Mouse (Mus musculus) C2C12 (cell line): Measurements from ENCODE around the gene Anapc5. TPM values are rescaled to one million over a fixed set of nuclear protein-coding genes. Genes with fewer than 3 reads are reported as not detected.

Experiments used
- H3K27me3 ChIP-seq: one replicate; pipeline ENCODE4 v1.6.1; 2011; ENCODE audit not compliant: control insufficient read depth, insufficient read depth, insufficient read length
- H3K36me3 ChIP-seq: one replicate; pipeline ENCODE4 v1.6.1; 2011; ENCODE audit not compliant: control insufficient read depth, insufficient read depth
- H3K4me3 ChIP-seq: one replicate; pipeline ENCODE4 v1.5.1; 2011; ENCODE audit warnings: mild to moderate bottlenecking, control low read depth; ENCODE audit not compliant: poor library complexity, insufficient read depth, severe bottlenecking
- H3K79me2 ChIP-seq: one replicate; pipeline ENCODE4 v1.6.1; 2011; ENCODE audit not compliant: control insufficient read depth, insufficient read depth
- H3K79me3 ChIP-seq: one replicate; pipeline ENCODE4 v1.6.1; 2011; ENCODE audit warnings: low read depth, control low read depth
- H3ac ChIP-seq: one replicate; pipeline ENCODE3; 2011; ENCODE audit warnings: low read depth; ENCODE audit not compliant: control insufficient read depth, insufficient read length
- CEBPB ChIP-seq: IDR thresholded peaks from one replicate; pipeline ENCODE4 v1.6.1; 2011; ENCODE audit warnings: low read depth, mild to moderate bottlenecking, control low read depth, moderate library complexity
- CTCF ChIP-seq: IDR thresholded peaks from one replicate; pipeline ENCODE4 v1.5.1; 2011; ENCODE audit not compliant: control insufficient read depth, insufficient read depth, insufficient read length
- FOSL1 ChIP-seq: IDR thresholded peaks from one replicate; pipeline ENCODE4 v1.8.0; 2011; ENCODE audit warnings: mild to moderate bottlenecking, low read length; ENCODE audit not compliant: poor library complexity, insufficient read depth, severe bottlenecking
- MAX ChIP-seq: IDR thresholded peaks from one replicate; pipeline ENCODE4 v1.6.1; 2011; ENCODE audit warnings: mild to moderate bottlenecking, control low read depth
- MYOD1 ChIP-seq: IDR thresholded peaks from one replicate; pipeline ENCODE4 v1.6.1; 2011; ENCODE audit warnings: low read depth; ENCODE audit not compliant: control insufficient read depth, insufficient read length
- MYOG ChIP-seq: IDR thresholded peaks from one replicate; pipeline ENCODE4 v1.6.1; 2011; ENCODE audit not compliant: control insufficient read depth, insufficient read length; ENCODE audit errors: extremely low read depth
- USF1 ChIP-seq: IDR thresholded peaks from one replicate; pipeline ENCODE4 v1.6.1; 2011; ENCODE audit warnings: low read depth, mild to moderate bottlenecking, control low read depth, moderate library complexity
- polyA plus RNA-seq: library from polyadenylated mRNA; unstranded; fragments of >200 nt; fragmentation: generic; extraction: Trizol; gene quantifications from one replicate; pipeline ENCODE4 v1.2.1, GENCODE M21; 2012; ENCODE audit warnings: missing spikeins

The Anapc5 gene
- polyA plus RNA-seq, 1 experiment, result 223 TPM

GRCm38 (mm10) chr5:122824450-122824849, 3.3 kb upstream of the Anapc5 start:
- Histone ChIP-seq H3K4me3 (no peak overlapping the region), H3K27me3 (no peaks in the 10 kb centered on the region), H3K79me3 (peaks cover 10% of the 10 kb centered on the region), H3K36me3 (peaks cover 2% of the 10 kb centered on the region), H3K79me2 (peaks cover 11% of the 10 kb centered on the region), H3ac (no peak overlapping the region)
- TF ChIP-seq CTCF (no peak), MYOG (no peak), CEBPB (no peak)

DNA sequence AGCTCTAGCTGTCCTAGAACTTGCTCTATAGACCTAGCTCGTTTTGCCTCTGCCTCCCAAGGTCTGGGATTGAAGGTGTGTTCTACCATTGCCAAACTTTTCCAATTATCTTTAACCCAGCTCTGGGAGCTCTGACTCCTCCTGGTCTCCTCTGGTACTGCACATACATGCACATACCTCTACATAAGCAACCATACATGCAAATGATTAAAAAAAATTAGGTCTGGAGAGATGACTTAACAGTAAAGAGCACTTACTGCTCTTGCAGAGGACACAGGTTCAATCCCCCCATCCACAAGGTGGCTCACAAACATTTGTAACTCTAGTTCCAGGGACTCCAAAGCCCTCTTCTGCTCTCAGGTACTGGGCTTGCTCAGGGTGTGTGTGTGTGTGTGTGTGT, 2.8 kb upstream of the Anapc5 start:
- no peak overlapping the region for H3K4me3 ChIP-seq
- peaks cover 6% of the 10 kb centered on the region for H3K36me3 ChIP-seq
- peaks cover 16% of the 10 kb centered on the region for H3K79me2 ChIP-seq
- TF ChIP-seq USF1 (no peak), CTCF (no peak), MYOD1 (no peak), FOSL1 (no peak), CEBPB (no peak), MYOG (no peak)
- no peaks in the 10 kb centered on the region for H3K27me3 ChIP-seq
- H3ac ChIP-seq, result no peak overlapping the region
- peaks cover 13% of the 10 kb centered on the region for H3K79me3 ChIP-seq

- H3ac ChIP-seq, result no peak overlapping the region
- H3K27me3 ChIP-seq, result no peaks in the 10 kb centered on the region
- H3K79me3 ChIP-seq, result peaks cover 13% of the 10 kb centered on the region
- no peak overlapping the region for H3K4me3 ChIP-seq
- peaks cover 26% of the 10 kb centered on the region for H3K79me2 ChIP-seq
- no peak for TF ChIP-seq CTCF
- no peak for TF ChIP-seq FOSL1
- no peak for TF ChIP-seq MYOG
- TF ChIP-seq MYOD1, result no peak
- no peak for TF ChIP-seq USF1
- no peak for TF ChIP-seq CEBPB
- TF ChIP-seq MAX, result no peak
- peaks cover 22% of the 10 kb centered on the region for H3K36me3 ChIP-seq
These were observed 1.3 kb upstream of the Anapc5 start for GRCm38 (mm10) chr5:122822441-122822840.

DNA sequence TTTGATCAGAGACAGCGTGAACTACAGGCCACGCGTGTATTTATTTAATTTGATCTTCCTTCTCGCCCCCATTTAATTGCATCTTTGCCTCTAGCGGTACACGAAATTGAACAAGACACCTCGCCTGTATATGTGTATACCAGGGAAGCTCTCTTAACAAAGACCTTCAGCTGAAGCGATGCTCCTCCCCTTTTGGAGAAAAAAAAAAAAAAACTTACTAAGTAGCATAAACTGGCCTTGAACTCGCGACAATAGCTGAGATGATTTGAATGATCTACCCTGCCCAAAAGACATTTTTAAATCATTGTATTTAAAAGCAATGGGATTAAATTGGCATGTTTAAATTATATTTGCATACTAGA, 366 bp upstream of the Anapc5 start:
- TF ChIP-seq CEBPB (no peak), MAX (no peak), FOSL1 (no peak), USF1 (no peak), MYOD1 (no peak), MYOG (no peak), CTCF (no peak)
- Histone ChIP-seq H3K36me3 (peaks cover 31% of the 10 kb centered on the region), H3K79me3 (peaks cover 13% of the 10 kb centered on the region), H3K4me3 (peak overlapping the region; percentile 69), H3K79me2 (peaks cover 26% of the 10 kb centered on the region), H3K27me3 (no peaks in the 10 kb centered on the region), H3ac (peak overlapping the region; percentile 32)

GRCm38 (mm10) chr5:122812699-122813098, 8.4 kb downstream of the Anapc5 start:
- Histone ChIP-seq H3K36me3 (peaks cover 92% of the 10 kb centered on the region), H3K27me3 (no peaks in the 10 kb centered on the region), H3K4me3 (no peak overlapping the region), H3K79me2 (no peaks in the 10 kb centered on the region), H3K79me3 (no peaks in the 10 kb centered on the region), H3ac (no peak overlapping the region)
- TF ChIP-seq USF1 (no peak), MYOG (no peak), CEBPB (no peak), MYOD1 (no peak), MAX (no peak), CTCF (no peak), FOSL1 (no peak)

GRCm38 (mm10) chr5:122811364-122812079, 9.6 kb downstream of the Anapc5 start:
- Histone ChIP-seq H3K79me3 (no peaks in the 10 kb centered on the region), H3K79me2 (no peaks in the 10 kb centered on the region), H3K36me3 (peaks cover 92% of the 10 kb centered on the region), H3ac (no peak overlapping the region), H3K4me3 (no peak overlapping the region), H3K27me3 (no peaks in the 10 kb centered on the region)
- TF ChIP-seq CTCF (peak; percentile 33), USF1 (no peak)
